Mouse (Mus musculus): ENCODE measurements around the gene Nmu. TPM values are rescaled to one million over a fixed set of nuclear protein-coding genes. Genes with fewer than 3 reads are reported as not detected.
A peak's percentile ranks its signal among the peaks of the same experiment; 100 is the strongest.

Gene Nmu
- polyA plus RNA-seq (2016; fragmentation: Nextera tagmentation; extraction: Ambion mirVana) = 0.16 TPM in 1 of 2 replicates, not detected in the other

GRCm38 (mm10) chr5:76363453-76364104, at the start of gene Nmu:
TSS of gene Nmu (minus strand) at chr5:76363788.
- DNase-seq (ENCODE audit: low spot score) = no peak
- Histone ChIP-seq H3K27me3 (ENCODE audit: insufficient read depth, poor library complexity, severe bottlenecking) (peaks cover 50% of the 10 kb centered on the region), H3K27ac (no peak within 1 kb of the TSS), H3K36me3 (no peaks in the 10 kb centered on the region), H3K4me1 (peaks cover 14% of the 10 kb centered on the region), H3K4me3 (peak within 1 kb of the TSS; percentile 56), H3K9me3 (no peaks in the 10 kb centered on the region)
- WGBS = 6% methylated on average over 35 of the region's 35 CpGs

- H3K27me3 ChIP-seq (ENCODE audit: insufficient read depth, poor library complexity, severe bottlenecking) = no peaks in the 10 kb centered on the region
- no peaks in the 10 kb centered on the region for H3K4me1 ChIP-seq
- no peak for DNase-seq (ENCODE audit: low spot score)
- no peaks in the 10 kb centered on the region for H3K9me3 ChIP-seq
- WGBS = 77% methylated on average over 4 of the region's 4 CpGs
- H3K36me3 ChIP-seq = no peaks in the 10 kb centered on the region
- no peak overlapping the region for H3K4me3 ChIP-seq
- no peak overlapping the region for H3K27ac ChIP-seq
Observed at GRCm38 (mm10) chr5:76411697-76412096, 48.1 kb upstream of the Nmu start.

GRCm38 (mm10) chr5:76394382-76394781, 30.8 kb upstream of the Nmu start:
- H3K27me3 ChIP-seq (ENCODE audit: insufficient read depth, poor library complexity, severe bottlenecking) = no peaks in the 10 kb centered on the region
- DNase-seq (ENCODE audit: low spot score) = no peak
- H3K27ac ChIP-seq = no peak overlapping the region
- no peak overlapping the region for H3K4me3 ChIP-seq
- WGBS = 84% methylated on average over 5 of the region's 5 CpGs
- H3K9me3 ChIP-seq = no peaks in the 10 kb centered on the region
- H3K4me1 ChIP-seq = no peaks in the 10 kb centered on the region
- H3K36me3 ChIP-seq = no peaks in the 10 kb centered on the region

GRCm38 (mm10) chr5:76389041-76389795, 25.6 kb upstream of the Nmu start:
- Histone ChIP-seq H3K4me1 (no peaks in the 10 kb centered on the region), H3K27me3 (ENCODE audit: insufficient read depth, poor library complexity, severe bottlenecking) (no peaks in the 10 kb centered on the region), H3K27ac (no peak overlapping the region), H3K9me3 (no peaks in the 10 kb centered on the region), H3K4me3 (no peak overlapping the region), H3K36me3 (no peaks in the 10 kb centered on the region)
- 79% methylated on average over 10 of the region's 10 CpGs for WGBS
- DNase-seq (ENCODE audit: low spot score) = no peak

- H3K4me3 ChIP-seq = no peak overlapping the region
- DNase-seq (ENCODE audit: low spot score) = no peak
- H3K27ac ChIP-seq = no peak overlapping the region
- H3K27me3 ChIP-seq (ENCODE audit: insufficient read depth, poor library complexity, severe bottlenecking) = no peaks in the 10 kb centered on the region
- no peaks in the 10 kb centered on the region for H3K9me3 ChIP-seq
- H3K36me3 ChIP-seq = no peaks in the 10 kb centered on the region
- H3K4me1 ChIP-seq = no peaks in the 10 kb centered on the region
- WGBS = 86% methylated on average over 2 of the region's 2 CpGs
Observed at GRCm38 (mm10) chr5:76388474-76388873, 24.9 kb upstream of the Nmu start.

GRCm38 (mm10) chr5:76383673-76384072, 20.1 kb upstream of the Nmu start:
- Histone ChIP-seq H3K9me3 (no peaks in the 10 kb centered on the region), H3K36me3 (no peaks in the 10 kb centered on the region), H3K4me3 (no peak overlapping the region), H3K27ac (no peak overlapping the region), H3K27me3 (ENCODE audit: insufficient read depth, poor library complexity, severe bottlenecking) (no peaks in the 10 kb centered on the region), H3K4me1 (no peaks in the 10 kb centered on the region)
- WGBS = 69% methylated on average over 6 of the region's 6 CpGs
- no peak for DNase-seq (ENCODE audit: low spot score)

- no peak for DNase-seq (ENCODE audit: low spot score)
- no peaks in the 10 kb centered on the region for H3K27me3 ChIP-seq (ENCODE audit: insufficient read depth, poor library complexity, severe bottlenecking)
- no peaks in the 10 kb centered on the region for H3K4me1 ChIP-seq
- H3K27ac ChIP-seq = no peak overlapping the region
- 83% methylated on average over 5 of the region's 5 CpGs for WGBS
- H3K36me3 ChIP-seq = no peaks in the 10 kb centered on the region
- no peak overlapping the region for H3K4me3 ChIP-seq
- H3K9me3 ChIP-seq = no peaks in the 10 kb centered on the region
Observed at GRCm38 (mm10) chr5:76381836-76382235, 18.2 kb upstream of the Nmu start.

GRCm38 (mm10) chr5:76379216-76379615, 15.6 kb upstream of the Nmu start:
- no peak overlapping the region for H3K27ac ChIP-seq
- H3K27me3 ChIP-seq (ENCODE audit: insufficient read depth, poor library complexity, severe bottlenecking) = no peaks in the 10 kb centered on the region
- no peaks in the 10 kb centered on the region for H3K4me1 ChIP-seq
- 33% methylated on average over 3 of the region's 3 CpGs for WGBS
- no peaks in the 10 kb centered on the region for H3K36me3 ChIP-seq
- no peaks in the 10 kb centered on the region for H3K9me3 ChIP-seq
- no peak for DNase-seq (ENCODE audit: low spot score)
- no peak overlapping the region for H3K4me3 ChIP-seq

GRCm38 (mm10) chr5:76369215-76369840, 5.7 kb upstream of the Nmu start:
- H3K4me3 ChIP-seq = no peak overlapping the region
- peaks cover 12% of the 10 kb centered on the region for H3K27me3 ChIP-seq (ENCODE audit: insufficient read depth, poor library complexity, severe bottlenecking)
- H3K27ac ChIP-seq = no peak overlapping the region
- no peak for DNase-seq (ENCODE audit: low spot score)
- 0 out of 2 replicates have a peak, but pooled peaks cover 3% of the 10 kb centered on the region for H3K4me1 ChIP-seq
- H3K9me3 ChIP-seq = no peaks in the 10 kb centered on the region
- no peaks in the 10 kb centered on the region for H3K36me3 ChIP-seq
- WGBS = 69% methylated on average over 8 of the region's 8 CpGs

- Histone ChIP-seq H3K4me3 (no peak overlapping the region), H3K27ac (no peak overlapping the region), H3K36me3 (no peaks in the 10 kb centered on the region), H3K4me1 (peaks cover 14% of the 10 kb centered on the region), H3K9me3 (no peaks in the 10 kb centered on the region), H3K27me3 (ENCODE audit: insufficient read depth, poor library complexity, severe bottlenecking) (peaks cover 47% of the 10 kb centered on the region)
- DNase-seq (ENCODE audit: low spot score) = no peak
- 57% methylated on average over 5 of the region's 5 CpGs for WGBS
Observed at GRCm38 (mm10) chr5:76365406-76365805, 1.8 kb upstream of the Nmu start.

GRCm38 (mm10) chr5:76360786-76361185, 2.8 kb downstream of the Nmu start:
- DNase-seq (ENCODE audit: low spot score) = no peak
- WGBS = 90% methylated on average over 4 of the region's 4 CpGs
- Histone ChIP-seq H3K27ac (no peak overlapping the region), H3K27me3 (ENCODE audit: insufficient read depth, poor library complexity, severe bottlenecking) (peaks cover 50% of the 10 kb centered on the region), H3K36me3 (no peaks in the 10 kb centered on the region), H3K9me3 (no peaks in the 10 kb centered on the region), H3K4me1 (peaks cover 14% of the 10 kb centered on the region), H3K4me3 (no peak overlapping the region)

GRCm38 (mm10) chr5:76360057-76360456, 3.5 kb downstream of the Nmu start:
- H3K9me3 ChIP-seq = no peaks in the 10 kb centered on the region
- H3K36me3 ChIP-seq = no peaks in the 10 kb centered on the region
- peaks cover 14% of the 10 kb centered on the region for H3K4me1 ChIP-seq
- H3K27me3 ChIP-seq (ENCODE audit: insufficient read depth, poor library complexity, severe bottlenecking) = peaks cover 46% of the 10 kb centered on the region
- H3K4me3 ChIP-seq = no peak overlapping the region
- H3K27ac ChIP-seq = no peak overlapping the region
- no peak for DNase-seq (ENCODE audit: low spot score)
- 72% methylated on average over 1 of the region's 1 CpGs for WGBS

- Histone ChIP-seq H3K4me3 (no peak overlapping the region), H3K36me3 (no peaks in the 10 kb centered on the region), H3K27ac (no peak overlapping the region), H3K27me3 (ENCODE audit: insufficient read depth, poor library complexity, severe bottlenecking) (no peaks in the 10 kb centered on the region), H3K9me3 (no peaks in the 10 kb centered on the region), H3K4me1 (no peaks in the 10 kb centered on the region)
- DNase-seq (ENCODE audit: low spot score) = no peak
- 77% methylated on average over 7 of the region's 7 CpGs for whole genome bisulfite sequencing
Observed at GRCm38 (mm10) chr5:76351953-76352611, 11.5 kb downstream of the Nmu start.

All from heart, embryonic 10.5 days (tissue).